Mouse (Mus musculus): ENCODE data around the gene Fbxo3.

DNA sequence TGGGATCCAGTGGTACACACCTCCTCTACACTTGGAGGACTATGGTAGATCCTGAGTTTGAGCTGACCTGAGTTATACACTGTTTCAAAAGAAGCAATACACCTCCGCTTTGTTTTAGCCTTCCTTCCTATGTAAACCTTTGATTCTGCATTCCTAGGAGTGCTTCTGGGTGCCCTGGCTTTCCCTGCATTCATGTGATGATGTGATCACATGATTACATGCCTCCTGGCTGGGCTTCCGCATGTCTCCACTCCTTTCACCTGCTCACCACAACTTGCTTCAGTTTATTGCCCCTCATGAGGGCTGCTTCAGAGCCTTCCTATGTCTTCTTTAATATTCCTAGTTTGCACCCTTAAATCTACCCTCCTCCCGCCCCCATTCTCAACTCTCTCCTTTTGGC lies 4.5 kb downstream of the Fbxo3 start:
- TF ChIP-seq CTCF (IDR thresholded peaks at IDR 0.05; ENCODE audit: low read depth, low read length) = no peak
- no peak for TF ChIP-seq POLR2A (IDR thresholded peaks at IDR 0.05; ENCODE audit: insufficient read depth, low read length)
- peak; percentile 26; the same call in 1 of the 2 replicates for TF ChIP-seq EP300 (IDR thresholded peaks at IDR 0.05; ENCODE audit: insufficient read depth, low read depth, low read length)

All from ES-Bruce4 (cell line).